Mouse (Mus musculus): ENCODE measurements at regions not wholly inside any gene's neighbourhood (a gene's known extent, or its start where the extent isn't known, plus 50 kb on each side); places are given as distances from the start of the nearest gene placed in this dataset.
A peak's percentile ranks its signal among the peaks of the same experiment; 100 is the strongest.

DNA sequence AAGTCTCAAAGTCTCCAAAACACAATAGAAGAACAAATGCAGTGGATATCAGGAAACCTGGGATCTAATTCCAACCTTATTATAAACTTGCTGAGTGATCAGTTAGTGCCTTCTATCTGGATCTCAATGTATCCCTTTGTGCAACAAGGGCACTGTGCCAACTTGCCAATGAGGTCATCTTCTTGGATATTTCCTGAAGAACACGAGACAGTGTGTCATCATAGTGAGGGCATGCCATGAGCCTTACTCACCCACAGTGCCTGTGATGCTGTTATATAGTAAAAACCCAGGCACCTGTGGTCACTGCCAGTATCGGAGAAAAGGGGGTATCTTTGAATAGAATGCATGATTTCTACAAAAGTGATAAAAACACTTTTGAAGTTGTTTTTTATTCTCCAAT is 60.2 kb upstream of the Cd34 start:
- DNase-seq = no peak

DNA sequence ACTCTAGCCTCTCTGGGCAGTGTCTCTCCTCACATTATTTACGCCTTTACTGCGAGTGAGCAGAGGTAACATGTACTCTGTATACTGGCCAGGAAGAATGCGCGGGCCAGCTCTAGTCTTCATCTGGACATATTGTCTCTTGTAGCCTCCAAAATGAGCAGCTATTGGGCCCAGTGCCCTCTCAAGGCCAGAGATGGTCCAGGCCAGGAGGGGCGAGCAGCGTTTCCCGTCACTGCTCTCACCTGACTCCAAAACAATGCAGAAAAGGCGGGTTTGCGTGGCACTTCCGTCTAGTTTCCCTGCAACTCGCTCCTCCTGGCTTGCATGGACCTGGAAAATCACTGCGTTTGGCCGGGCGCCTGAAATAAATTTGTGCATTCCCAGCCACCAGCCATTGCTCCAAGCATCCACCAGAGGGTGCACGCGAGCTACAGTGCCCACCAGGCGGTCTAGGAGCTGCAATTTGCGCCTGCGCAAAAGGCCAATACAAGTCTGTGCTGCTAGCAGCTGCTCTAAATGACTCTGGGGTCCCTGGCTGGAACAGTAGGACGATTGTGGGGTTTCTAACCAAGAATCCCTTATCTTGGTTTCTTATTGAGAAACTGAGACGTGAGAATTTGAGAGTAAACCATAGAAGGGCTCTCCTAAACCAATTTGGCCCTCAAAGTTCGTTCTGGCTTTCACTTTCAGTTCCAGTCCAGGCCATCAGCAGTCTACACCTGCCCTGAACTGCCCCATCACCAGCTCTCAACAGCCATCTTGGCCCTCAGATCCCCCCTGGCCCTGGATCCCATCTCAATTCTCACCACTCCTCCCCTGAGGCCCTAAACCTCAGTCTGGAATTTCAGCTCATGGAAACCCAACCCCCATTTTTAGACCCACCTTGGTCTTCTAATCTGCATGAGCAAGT is 59.0 kb upstream of the Cd34 start:
- DNase-seq = peak; percentile 86 to 89

DNA sequence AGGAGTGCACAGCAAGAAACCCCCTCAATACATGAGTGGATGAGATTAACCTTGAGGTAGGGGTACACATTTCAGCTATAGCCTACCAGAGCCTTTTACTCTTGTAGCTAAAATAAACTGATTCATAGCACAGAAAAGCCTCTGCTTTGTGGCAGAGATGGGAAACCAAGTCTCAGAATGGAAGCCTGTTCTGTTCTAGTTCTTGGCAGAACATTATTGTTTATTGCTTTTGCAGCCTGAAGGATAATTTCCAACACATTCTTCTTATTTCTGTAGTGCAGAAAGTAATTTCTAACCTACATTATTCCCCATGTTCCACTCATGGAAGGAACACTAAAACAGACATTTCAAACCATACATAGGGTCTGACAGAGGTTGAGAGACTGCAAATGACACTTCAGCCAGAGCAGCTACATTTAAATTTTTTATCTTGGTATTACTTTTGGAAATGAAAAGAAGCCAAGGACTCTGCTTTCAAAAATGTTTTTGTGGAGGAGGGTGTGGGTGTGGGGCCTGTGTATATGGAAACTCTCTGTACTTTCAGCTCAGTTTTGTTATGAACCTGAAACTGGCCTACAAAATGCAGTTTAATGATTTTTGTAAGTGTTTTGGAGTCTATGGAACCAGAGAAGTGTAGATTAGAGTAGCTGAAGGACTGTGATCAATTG is 56.9 kb upstream of the Cd34 start:
- DNase-seq = no peak

DNA sequence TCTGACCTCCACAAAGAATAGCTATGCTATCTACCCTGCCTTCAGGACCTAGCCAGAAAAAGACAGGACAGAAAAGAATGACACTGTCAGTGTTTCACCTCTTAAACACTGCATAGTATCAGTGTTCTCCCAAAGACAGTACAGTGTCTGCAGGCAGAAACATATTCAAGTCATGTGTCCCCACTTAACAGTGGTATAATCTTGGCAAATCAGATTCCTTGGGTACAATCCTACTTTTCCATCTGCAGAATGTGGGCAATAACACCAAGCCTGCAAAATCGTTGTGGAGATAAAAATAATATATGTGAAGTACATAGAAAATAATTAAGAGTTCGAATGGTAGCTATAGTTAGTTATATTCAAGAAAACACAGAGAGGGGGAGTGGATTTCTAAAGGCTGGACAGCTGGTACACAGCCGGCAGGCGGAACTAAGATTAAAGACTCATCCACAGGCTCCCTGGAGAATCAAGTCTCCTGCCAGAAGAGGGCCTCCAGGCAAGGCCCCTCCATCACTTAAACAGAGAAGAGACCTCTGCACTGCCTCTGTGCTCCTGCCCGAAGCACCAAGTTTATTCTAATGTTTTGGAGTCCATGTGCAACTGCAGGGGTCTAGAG is 53.4 kb upstream of the Cd34 start:
- no peak for DNase-seq

DNA sequence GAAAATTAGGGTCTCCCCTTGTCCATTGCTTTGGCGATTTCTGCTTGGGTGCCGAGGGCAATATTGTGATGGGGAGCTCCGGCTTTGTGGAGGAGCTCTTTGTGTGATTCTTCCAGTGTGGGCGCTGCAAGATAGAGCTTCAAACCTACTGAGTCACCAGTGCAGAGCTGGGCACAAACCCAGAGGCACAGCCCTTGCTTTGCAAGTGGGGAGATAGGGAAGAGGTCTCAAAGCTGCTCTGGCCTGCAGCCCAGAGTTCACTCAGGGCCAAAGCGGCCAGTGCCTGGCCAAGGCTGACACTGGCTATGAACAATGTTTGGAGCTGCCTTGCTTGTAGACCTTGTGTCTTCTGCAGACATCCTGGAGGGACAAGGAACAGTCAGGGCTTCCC is 52.9 kb upstream of the Cd34 start:
- no peak for DNase-seq

Measured in thymus, postnatal 36 days (tissue).